Mouse (Mus musculus) midbrain, embryonic 16.5 days (tissue): ENCODE data around the gene Agpat1. TPM values are rescaled to one million over a fixed set of nuclear protein-coding genes. Genes with fewer than 3 reads are reported as not detected.

Source experiments
- ATAC-seq: fragments of 200-750 bp; cut with Nextera tagmentation; 2 replicates; pipeline ENCODE4 v1.8.0; 2017; ENCODE audit warnings: moderate TSS enrichment
- H3K27ac ChIP-seq: fragments of 300-500 bp; sonication (generic); 2 replicates; pipeline ENCODE4 v1.5.1; 2014; ENCODE audit warnings: mild to moderate bottlenecking, low read length, mixed read lengths
- H3K27me3 ChIP-seq: fragments of 300-500 bp; sonication (generic); 2 replicates; pipeline ENCODE4 v1.6.1; 2014; ENCODE audit warnings: low read depth, low read length, mixed read lengths; ENCODE audit not compliant: control insufficient read depth, insufficient read depth
- H3K36me3 ChIP-seq: fragments of 300-500 bp; sonication (generic); 2 replicates; pipeline ENCODE4 v1.6.1; 2014; ENCODE audit warnings: mild to moderate bottlenecking, low read length, moderate library complexity, mixed read lengths; ENCODE audit not compliant: control insufficient read depth, insufficient read depth
- H3K4me1 ChIP-seq: fragments of 300-500 bp; sonication (generic); 2 replicates; pipeline ENCODE4 v1.6.1; 2014; ENCODE audit warnings: mild to moderate bottlenecking, low read length, mixed read lengths; ENCODE audit not compliant: control insufficient read depth, insufficient read depth
- H3K4me2 ChIP-seq: fragments of 300-500 bp; sonication (generic); 2 replicates; pipeline ENCODE4 v1.6.1; 2014; ENCODE audit warnings: mild to moderate bottlenecking, low read length, mixed read lengths
- H3K4me3 ChIP-seq: fragments of 300-500 bp; sonication (generic); 2 replicates; pipeline ENCODE4 v1.5.1; 2014; ENCODE audit warnings: low read depth, mild to moderate bottlenecking, low read length, moderate library complexity, mixed read lengths
- H3K9ac ChIP-seq: fragments of 300-500 bp; sonication (generic); 2 replicates; pipeline ENCODE4 v1.6.1; 2014; ENCODE audit warnings: low read depth, low read length, mixed read lengths
- H3K9me3 ChIP-seq: fragments of 300-500 bp; sonication (generic); replicated peaks from 2 replicates; pipeline ENCODE4 v1.6.1; 2014; ENCODE audit warnings: mild to moderate bottlenecking, low read length, mixed read lengths; ENCODE audit not compliant: control insufficient read depth, poor library complexity, severe bottlenecking
- WGBS: fragments of 180-500 bp; shearing (Covaris S2); extraction: QIAGEN DNeasy Blood & Tissue Kit; methylation state at CpG from one replicate; pipeline ENCODE4 v1.1.7; 2014; 5-methylcytosine and 5-hydroxymethylcytosine counted together
- polyA plus RNA-seq: library from polyadenylated mRNA; unstranded; fragments of >200 nt; fragmentation: Nextera tagmentation; extraction: Ambion mirVana; gene quantifications from 2 replicates; pipeline ENCODE4 v1.2.1, GENCODE M21; 2015

The Agpat1 gene
- polyA plus RNA-seq, 1 experiment from 2014 or later = 118 TPM

GRCm38 (mm10) chr17:34624981-34625380, 20.9 kb downstream of the Agpat1 start:
- ATAC-seq = no peak
- no peaks in the 10 kb centered on the region for H3K27me3 ChIP-seq
- 96% methylated on average over 3 of the region's 3 CpGs for WGBS

DNA sequence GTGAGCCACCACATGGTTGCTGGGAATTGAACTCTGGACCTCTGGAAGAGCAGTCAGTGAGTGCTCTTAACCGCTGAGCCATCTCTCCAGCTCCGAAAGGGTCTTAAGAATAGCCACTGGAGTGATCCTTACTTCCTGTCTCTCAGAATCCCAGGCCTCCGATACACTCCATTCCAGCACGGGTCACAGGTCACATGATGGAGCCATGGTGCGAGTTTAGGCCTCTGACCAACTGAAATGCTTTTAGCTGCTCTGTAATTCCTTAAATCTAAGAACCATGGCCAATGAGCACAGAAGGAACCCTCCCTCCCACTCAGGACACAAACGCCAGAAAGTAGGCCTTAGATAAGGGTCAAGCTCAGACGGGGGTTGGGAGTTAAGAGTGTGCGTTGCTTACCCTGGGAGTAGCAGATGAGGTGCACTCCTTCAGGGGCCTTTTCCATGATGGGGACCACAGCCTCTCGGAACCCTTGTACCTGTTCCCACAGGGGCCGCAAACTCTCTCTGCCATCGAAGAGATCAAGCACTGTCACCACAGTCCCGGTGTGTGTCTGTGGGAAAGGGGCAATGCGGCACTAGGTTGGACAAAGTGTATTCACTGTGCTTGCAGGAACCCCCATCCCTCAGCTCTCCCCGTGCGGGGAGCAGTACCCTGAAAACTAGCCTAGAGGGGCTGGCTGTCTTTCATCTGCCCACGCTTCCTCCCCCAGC, 22.2 kb downstream of the Agpat1 start:
- ATAC-seq = no peak; the same call in 1 of the 2 replicates
- Histone ChIP-seq H3K9me3 (no peaks in the 10 kb centered on the region), H3K27me3 (no peaks in the 10 kb centered on the region), H3K4me3 (peak overlapping the region; percentile 73), H3K36me3 (no peaks in the 10 kb centered on the region), H3K27ac (peak overlapping the region; percentile 85), H3K9ac (peak overlapping the region; percentile 78), H3K4me1 (peaks cover 38% of the 10 kb centered on the region), H3K4me2 (peak overlapping the region; percentile 92)
- 52% methylated on average over 16 of the region's 16 CpGs for WGBS

More at GRCm38 (mm10) chr17:34624981-34625380, 20.9 kb downstream of the Agpat1 start:
- H3K4me1 ChIP-seq = peaks cover 26% of the 10 kb centered on the region
- peaks cover 3% of the 10 kb centered on the region; the same call in 1 of the 2 replicates for H3K36me3 ChIP-seq
- no peak overlapping the region for H3K27ac ChIP-seq
- no peak overlapping the region for H3K4me3 ChIP-seq
- no peaks in the 10 kb centered on the region for H3K9me3 ChIP-seq
- H3K4me2 ChIP-seq = no peak overlapping the region
- H3K9ac ChIP-seq = no peak overlapping the region

GRCm38 (mm10) chr17:34626773-34627092, 22.7 kb downstream of the Agpat1 start:
- no peaks in the 10 kb centered on the region for H3K27me3 ChIP-seq
- ATAC-seq = peak; percentile 46
- H3K9me3 ChIP-seq = no peaks in the 10 kb centered on the region
- H3K27ac ChIP-seq = peak overlapping the region; percentile 85
- H3K4me3 ChIP-seq = peak overlapping the region; percentile 73
- H3K4me1 ChIP-seq = peaks cover 43% of the 10 kb centered on the region
- no peaks in the 10 kb centered on the region for H3K36me3 ChIP-seq
- H3K9ac ChIP-seq = peak overlapping the region; percentile 78
- under 1% methylated on average over 17 of the region's 18 CpGs for WGBS
- H3K4me2 ChIP-seq = peak overlapping the region; percentile 92

DNA sequence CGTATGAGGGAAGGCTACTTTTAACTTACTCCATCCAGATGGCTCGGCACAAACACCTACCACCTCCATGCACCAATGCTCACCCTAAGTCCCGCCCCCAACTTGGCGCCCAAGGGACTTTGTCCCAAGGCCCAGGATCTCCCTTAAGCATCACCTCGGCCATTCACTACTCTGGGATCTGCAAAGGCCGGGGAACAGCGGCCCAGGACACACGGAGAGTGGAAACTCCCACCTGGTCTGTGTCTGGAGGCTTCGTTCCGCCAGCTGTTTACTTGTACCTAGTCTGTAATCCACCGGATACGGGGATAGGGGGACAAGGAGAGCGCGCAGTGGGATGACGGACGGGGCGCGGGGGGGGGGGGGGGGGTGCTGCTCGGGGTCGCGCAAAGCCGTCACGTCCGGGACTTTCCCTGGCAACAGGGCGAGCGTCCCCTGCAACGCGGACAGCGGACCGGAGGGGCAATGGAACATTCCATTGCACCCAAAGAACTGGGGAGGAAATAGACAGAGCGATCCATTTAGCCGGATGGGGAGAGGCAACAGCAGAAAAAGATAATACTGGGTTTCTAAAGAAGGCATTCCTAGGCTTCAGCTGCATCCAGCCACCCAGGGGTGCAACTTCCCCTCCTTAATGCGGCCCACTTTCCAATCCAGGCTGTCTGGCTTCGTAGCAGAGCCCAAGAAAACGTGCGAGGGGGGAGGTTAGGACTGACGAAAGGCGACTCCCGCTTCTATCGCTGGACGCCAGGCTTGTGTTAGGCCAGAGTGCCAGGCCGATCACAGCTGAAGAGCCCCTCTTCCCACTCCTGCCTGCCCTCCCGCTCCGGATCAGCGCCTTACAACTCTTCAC, 23.3 kb downstream of the Agpat1 start:
- under 1% methylated on average over 36 of the region's 45 CpGs for WGBS
- H3K4me2 ChIP-seq = peak overlapping the region; percentile 92
- H3K36me3 ChIP-seq = no peaks in the 10 kb centered on the region
- H3K4me1 ChIP-seq = peaks cover 46% of the 10 kb centered on the region
- peak; percentile 65 for ATAC-seq
- H3K9me3 ChIP-seq = no peaks in the 10 kb centered on the region
- H3K27me3 ChIP-seq = 0 out of 2 replicates have a peak, but pooled peaks cover 1% of the 10 kb centered on the region
- H3K27ac ChIP-seq = peak overlapping the region; percentile 85
- H3K4me3 ChIP-seq = peak overlapping the region; percentile 73
- H3K9ac ChIP-seq = peak overlapping the region; percentile 78

DNA sequence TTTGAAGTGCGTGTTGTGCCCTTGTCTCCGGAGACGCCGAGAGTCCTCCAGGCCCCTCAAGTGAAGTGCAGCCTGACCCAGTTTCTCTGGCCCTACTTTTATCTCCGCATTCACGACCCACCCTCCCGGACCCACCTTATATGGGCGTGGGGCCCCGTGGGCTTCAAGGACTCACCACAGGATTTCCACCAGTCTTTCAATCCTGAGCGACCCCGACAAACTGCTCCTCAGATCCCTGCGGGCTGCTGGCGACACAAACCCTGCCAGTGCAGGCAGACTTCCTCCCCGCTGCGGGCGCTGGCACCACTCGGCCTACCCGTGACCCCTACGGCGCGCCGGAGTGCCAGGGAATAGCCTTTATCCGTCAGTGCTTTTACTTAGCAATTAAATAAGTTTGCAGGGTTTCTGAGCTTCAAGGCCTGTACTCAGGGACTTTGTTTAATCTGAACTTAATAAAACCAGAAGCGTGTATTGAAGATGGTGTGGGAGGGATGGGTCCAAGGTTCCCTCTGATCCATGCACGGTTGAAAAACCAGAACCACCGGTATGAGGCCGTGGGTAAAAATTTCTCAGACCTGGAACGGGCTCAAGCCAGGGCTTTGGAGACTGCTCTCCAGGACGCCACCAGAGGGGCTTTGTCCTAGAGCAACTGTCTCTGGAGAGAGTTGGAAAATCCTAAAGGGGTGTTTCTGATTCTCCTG, 24.0 kb downstream of the Agpat1 start, which contains the start of gene Ppt2:
Gene Ppt2 (minus strand): TSS at position 568 of the 701 bp plus-strand sequence.
- peak within 1 kb of the TSS; percentile 92 for H3K4me2 ChIP-seq
- H3K9ac ChIP-seq = peak within 1 kb of the TSS; percentile 78
- H3K27me3 ChIP-seq = 0 out of 2 replicates have a peak, but pooled peaks cover 2% of the 10 kb centered on the region
- no peaks in the 10 kb centered on the region for H3K9me3 ChIP-seq
- H3K36me3 ChIP-seq = no peaks in the 10 kb centered on the region
- peak within 1 kb of the TSS; percentile 85 for H3K27ac ChIP-seq
- H3K4me1 ChIP-seq = peaks cover 46% of the 10 kb centered on the region
- H3K4me3 ChIP-seq = peak within 1 kb of the TSS; percentile 73
- WGBS = 3% methylated on average over 29 of the region's 29 CpGs
- peak; percentile 11; the same call in 1 of the 2 replicates for ATAC-seq

DNA sequence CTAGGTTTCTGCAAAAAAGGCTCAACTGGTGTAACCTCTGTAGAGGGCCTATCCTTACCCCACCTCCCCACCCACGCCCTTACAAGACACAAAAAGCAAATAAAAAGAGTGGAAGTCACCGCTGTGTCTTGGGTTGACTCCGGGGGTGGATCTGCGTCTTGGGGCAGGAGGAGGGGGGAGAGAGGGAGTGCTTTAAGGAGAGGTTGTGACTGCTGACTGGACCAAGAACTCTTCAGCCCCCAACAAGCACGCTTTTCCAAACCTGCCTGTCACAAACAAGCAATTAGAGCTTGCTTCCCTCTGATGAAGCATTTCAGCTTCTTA, 24.5 kb downstream of the Agpat1 start:
- Histone ChIP-seq H3K4me2 (peak overlapping the region; percentile 92), H3K9me3 (no peaks in the 10 kb centered on the region), H3K36me3 (no peaks in the 10 kb centered on the region), H3K27me3 (0 out of 2 replicates have a peak, but pooled peaks cover 2% of the 10 kb centered on the region), H3K9ac (peak overlapping the region; percentile 78), H3K27ac (peak overlapping the region; percentile 85), H3K4me3 (peak overlapping the region; percentile 73), H3K4me1 (peaks cover 46% of the 10 kb centered on the region)
- ATAC-seq = no peak
- WGBS = 13% methylated on average over 5 of the region's 5 CpGs

GRCm38 (mm10) chr17:34629221-34629751, 25.2 kb downstream of the Agpat1 start, which contains the start of gene Prrt1:
Gene Prrt1, plus strand, starts transcription at chr17:34629533.
- Histone ChIP-seq H3K27ac (peak within 1 kb of the TSS; percentile 85), H3K4me2 (peak within 1 kb of the TSS; percentile 92), H3K36me3 (no peaks in the 10 kb centered on the region), H3K9ac (peak within 1 kb of the TSS; percentile 78), H3K4me3 (peak within 1 kb of the TSS; percentile 73), H3K9me3 (no peaks in the 10 kb centered on the region), H3K4me1 (peaks cover 46% of the 10 kb centered on the region), H3K27me3 (0 out of 2 replicates have a peak, but pooled peaks cover 2% of the 10 kb centered on the region)
- WGBS = under 1% methylated on average over 16 of the region's 16 CpGs
- ATAC-seq = peak; percentile 38

GRCm38 (mm10) chr17:34629796-34630603, 25.9 kb downstream of the Agpat1 start:
- H3K4me1 ChIP-seq = peaks cover 46% of the 10 kb centered on the region
- 0 out of 2 replicates have a peak, but pooled peaks cover 2% of the 10 kb centered on the region for H3K27me3 ChIP-seq
- no peaks in the 10 kb centered on the region for H3K36me3 ChIP-seq
- H3K27ac ChIP-seq = peak overlapping the region; percentile 85
- H3K4me2 ChIP-seq = peak overlapping the region; percentile 92
- no peak for ATAC-seq
- WGBS = 21% methylated on average over 12 of the region's 12 CpGs
- peak overlapping the region; percentile 78 for H3K9ac ChIP-seq
- peak overlapping the region; percentile 73 for H3K4me3 ChIP-seq
- H3K9me3 ChIP-seq = no peaks in the 10 kb centered on the region
